Comparison of ENCODE assay signal across 17 mouse cellular contexts in the genomic region with DNA sequence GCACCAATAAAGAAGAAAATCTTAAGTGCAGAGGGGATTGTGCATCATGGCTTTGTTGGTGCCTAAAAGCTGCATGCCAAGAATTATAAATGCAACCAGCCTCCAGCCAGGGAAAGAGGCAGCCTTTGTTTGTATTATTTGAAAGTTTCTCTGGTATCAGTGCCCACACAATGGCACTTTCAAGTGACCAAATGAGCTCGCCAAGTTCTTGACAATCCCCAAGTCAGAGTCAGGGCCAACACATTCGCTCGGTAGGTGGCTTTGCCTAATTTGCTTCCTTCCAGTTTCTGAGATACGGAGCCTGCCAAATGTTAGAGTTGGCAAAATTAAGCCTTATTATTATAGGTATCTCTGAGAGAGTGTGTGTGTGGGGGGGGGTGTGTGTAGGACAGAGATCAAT.
DNase-seq lines count a peak whose midpoint lies in the region; ATAC-seq and TF ChIP-seq lines count a peak whose summit lies in the region.
"Had no signal": no experiment of that assay in that cellular context is flagged by ENCODE, and none has a peak within 500 bp of the region (broad histone marks: within the 10 kb centered on the region; RNA-seq: fewer than 3 reads in every experiment).

No protein-coding gene starts in this region.

- no peak overlapping the region for H3K27ac ChIP-seq in hindbrain, embryonic 14.5 days
- no peak overlapping the region for H3K27ac ChIP-seq in hindbrain, embryonic 12.5 days
- no peak overlapping the region for H3K27ac ChIP-seq in midbrain, postnatal 0 days (ENCODE audit: low read depth, low read length)
- no peak overlapping the region for H3K27ac ChIP-seq in midbrain, embryonic 10.5 days (replicated peaks)
- H3K27ac ChIP-seq: heart, embryonic 10.5 days; hindbrain, embryonic 13.5 days; intestine, embryonic 15.5 days; liver, embryonic 15.5 days; midbrain, embryonic 15.5 days; neural tube, embryonic 15.5 days had no signal

- no peak for ATAC-seq in hindbrain, embryonic 14.5 days (ENCODE audit: low FRiP score)
- no peak for ATAC-seq in hindbrain, embryonic 12.5 days (ENCODE audit: low FRiP score)
- no peak for ATAC-seq in midbrain, postnatal 0 days (ENCODE audit: low FRiP score)
- ATAC-seq: intestine, embryonic 15.5 days; midbrain, embryonic 15.5 days had no signal

- no peak overlapping the region for H3K4me3 ChIP-seq in hindbrain, embryonic 14.5 days (replicated peaks; ENCODE audit: low read length)
- H3K4me3 ChIP-seq in hindbrain, embryonic 12.5 days: no peak overlapping the region
- no peak overlapping the region for H3K4me3 ChIP-seq in midbrain, postnatal 0 days (ENCODE audit: low read depth, low read length)
- no peak overlapping the region for H3K4me3 ChIP-seq in midbrain, embryonic 10.5 days
- H3K4me3 ChIP-seq: heart, embryonic 10.5 days; hindbrain, embryonic 13.5 days; intestine, embryonic 15.5 days; liver, embryonic 15.5 days; midbrain, embryonic 15.5 days; neural tube, embryonic 15.5 days had no signal

- H3K27me3 ChIP-seq in hindbrain, embryonic 14.5 days (ENCODE audit: control insufficient read depth, insufficient read depth, low read length): no peaks in the 10 kb centered on the region
- H3K27me3 ChIP-seq in hindbrain, embryonic 12.5 days: no peaks in the 10 kb centered on the region
- H3K27me3 ChIP-seq in midbrain, postnatal 0 days (ENCODE audit: insufficient read depth, low read length): no peaks in the 10 kb centered on the region
- no peaks in the 10 kb centered on the region for H3K27me3 ChIP-seq in midbrain, embryonic 10.5 days (ENCODE audit: low read depth, poor library complexity, severe bottlenecking)
- H3K27me3 ChIP-seq: hindbrain, embryonic 13.5 days; intestine, embryonic 15.5 days; liver, embryonic 15.5 days; midbrain, embryonic 15.5 days; neural tube, embryonic 15.5 days had no signal

- H3K4me1 ChIP-seq in hindbrain, embryonic 14.5 days (replicated peaks; ENCODE audit: control insufficient read depth, insufficient read depth, low read length): peaks cover 10% of the 10 kb centered on the region
- peaks cover 12% of the 10 kb centered on the region for H3K4me1 ChIP-seq in hindbrain, embryonic 12.5 days
- no peaks in the 10 kb centered on the region for H3K4me1 ChIP-seq in midbrain, postnatal 0 days (ENCODE audit: insufficient read depth, low read length)
- H3K4me1 ChIP-seq in midbrain, embryonic 10.5 days: 0 out of 2 replicates have a peak, but pooled peaks cover 2% of the 10 kb centered on the region
- H3K4me1 ChIP-seq: heart, embryonic 10.5 days; intestine, embryonic 15.5 days; liver, embryonic 15.5 days; midbrain, embryonic 15.5 days had no signal

- no peak overlapping the region for H3K4me2 ChIP-seq in hindbrain, embryonic 14.5 days (replicated peaks)
- H3K4me2 ChIP-seq in hindbrain, embryonic 12.5 days (replicated peaks): no peak overlapping the region
- no peak overlapping the region for H3K4me2 ChIP-seq in midbrain, postnatal 0 days (ENCODE audit: low read depth, low read length, poor library complexity, severe bottlenecking)
- H3K4me2 ChIP-seq: hindbrain, embryonic 13.5 days; intestine, embryonic 15.5 days; liver, embryonic 15.5 days; midbrain, embryonic 15.5 days; neural tube, embryonic 15.5 days had no signal

- no peak for TF ChIP-seq CTCF in midbrain, postnatal 0 days (IDR thresholded peaks at IDR 0.05)

- WGBS in hindbrain, embryonic 14.5 days: 46% methylated on average over 4 of the region's 4 CpGs
- 54% methylated on average over 4 of the region's 4 CpGs for WGBS in hindbrain, embryonic 12.5 days
- WGBS in midbrain, postnatal 0 days: 54% methylated on average over 4 of the region's 4 CpGs
- WGBS in midbrain, embryonic 10.5 days: 83% methylated on average over 4 of the region's 4 CpGs

- no peaks in the 10 kb centered on the region for H3K36me3 ChIP-seq in hindbrain, embryonic 14.5 days (replicated peaks; ENCODE audit: control insufficient read depth, insufficient read depth)
- H3K36me3 ChIP-seq in hindbrain, embryonic 12.5 days: no peaks in the 10 kb centered on the region
- H3K36me3 ChIP-seq in midbrain, postnatal 0 days (ENCODE audit: insufficient read depth, low read length): no peaks in the 10 kb centered on the region
- 0 out of 2 replicates have a peak, but pooled peaks cover 3% of the 10 kb centered on the region for H3K36me3 ChIP-seq in midbrain, embryonic 10.5 days
- H3K36me3 ChIP-seq: heart, embryonic 10.5 days; hindbrain, embryonic 13.5 days; intestine, embryonic 15.5 days; liver, embryonic 15.5 days; midbrain, embryonic 15.5 days; neural tube, embryonic 15.5 days had no signal

- no peak overlapping the region for H3K9ac ChIP-seq in hindbrain, embryonic 14.5 days
- no peak overlapping the region for H3K9ac ChIP-seq in hindbrain, embryonic 12.5 days
- no peak overlapping the region for H3K9ac ChIP-seq in midbrain, postnatal 0 days (replicated peaks; ENCODE audit: low read length, poor library complexity, severe bottlenecking)
- H3K9ac ChIP-seq: hindbrain, embryonic 13.5 days; intestine, embryonic 15.5 days; liver, embryonic 15.5 days; midbrain, embryonic 15.5 days; neural tube, embryonic 15.5 days had no signal

- peak; percentile 40 for DNase-seq in hindbrain, embryonic 14.5 days (ENCODE audit: low spot score)
- DNase-seq in midbrain, postnatal 0 days (ENCODE audit: low spot score): peak; percentile 58
- DNase-seq in midbrain, embryonic 10.5 days (ENCODE audit: low spot score): no peak
- peak; percentile 40 for DNase-seq in cerebellum, adult 8-10 months
- no peak for DNase-seq in gastrocnemius, postnatal 14 days
- no peak for DNase-seq in urinary bladder, postnatal 4 days (ENCODE audit: low spot score in 2 of 2)
- DNase-seq: adrenal gland, adult 2 months; kidney, adult 9 months; kidney, postnatal 36 days; right cerebral cortex, postnatal 14 days had no signal

- H3K9me3 ChIP-seq in hindbrain, embryonic 14.5 days (ENCODE audit: control insufficient read depth, low read length): peaks cover 7% of the 10 kb centered on the region; the same call in 1 of the 2 replicates
- H3K9me3 ChIP-seq in hindbrain, embryonic 12.5 days (replicated peaks): no peaks in the 10 kb centered on the region
- no peaks in the 10 kb centered on the region for H3K9me3 ChIP-seq in midbrain, postnatal 0 days (ENCODE audit: low read length)
- H3K9me3 ChIP-seq in midbrain, embryonic 10.5 days (replicated peaks): peaks cover 9% of the 10 kb centered on the region; the same call in 1 of the 2 replicates
- H3K9me3 ChIP-seq: heart, embryonic 10.5 days; hindbrain, embryonic 13.5 days; intestine, embryonic 15.5 days; liver, embryonic 15.5 days; midbrain, embryonic 15.5 days; neural tube, embryonic 15.5 days had no signal

- intact Hi-C loops in gastrocnemius, postnatal 14 days (cut with DNase I; ENCODE audit: low total_unique reads): no loop called here

Comparison
In these comparisons a context has a peak if more than half of its experiments do, and no peak if none do; other contexts are left out.
1. DNase-seq: peak in hindbrain, embryonic 14.5 days (single experiment), midbrain, postnatal 0 days (single experiment) and cerebellum, adult 8-10 months (single experiment); none in midbrain, embryonic 10.5 days (single experiment), gastrocnemius, postnatal 14 days (single experiment) and urinary bladder, postnatal 4 days (0 of 2).